Mouse (Mus musculus) embryo, embryonic 11.5 days (tissue): ENCODE results near the gene Cdhr4.

ENCODE experiments used
- DNase-seq: peaks from one replicate; pipeline ENCODE4 v3.0.0-alpha.2; 2012; ENCODE audit warnings: low read depth, low spot score

Cdhr4 gene

GRCm38 (mm10) chr9:107992197-107992596 lies at the start of gene Cdhr4:
TSS of gene Cdhr4 (plus strand) at chr9:107992497.
- no peak for DNase-seq

GRCm38 (mm10) chr9:107947241-107948194 lies 44.8 kb upstream of the Cdhr4 start:
- no peak for DNase-seq

GRCm38 (mm10) chr9:107949184-107949921 lies 42.9 kb upstream of the Cdhr4 start:
- DNase-seq, result no peak

- DNase-seq, result no peak
Observed at GRCm38 (mm10) chr9:107949922-107950235, 42.4 kb upstream of the Cdhr4 start, which contains the start of gene Traip. TSS of gene Traip (plus strand) at chr9:107950136.

- peak; percentile 85 for DNase-seq
Observed at GRCm38 (mm10) chr9:107950460-107951355, 41.6 kb upstream of the Cdhr4 start.

GRCm38 (mm10) chr9:107955613-107956289 lies 36.5 kb upstream of the Cdhr4 start:
- DNase-seq, result no peak

GRCm38 (mm10) chr9:107957141-107957540 lies 35.2 kb upstream of the Cdhr4 start:
- DNase-seq, result no peak

- DNase-seq, result no peak
Observed at GRCm38 (mm10) chr9:107959896-107960295, 32.4 kb upstream of the Cdhr4 start.

GRCm38 (mm10) chr9:107960928-107961327 lies 31.4 kb upstream of the Cdhr4 start:
- DNase-seq, result no peak

- DNase-seq, result no peak
Observed at GRCm38 (mm10) chr9:107961351-107961762, 30.9 kb upstream of the Cdhr4 start.

GRCm38 (mm10) chr9:107961881-107962280 lies 30.4 kb upstream of the Cdhr4 start:
- DNase-seq, result no peak

GRCm38 (mm10) chr9:107962916-107963315 lies 29.4 kb upstream of the Cdhr4 start:
- no peak for DNase-seq

GRCm38 (mm10) chr9:107963700-107964099 lies 28.6 kb upstream of the Cdhr4 start:
- peak; percentile 83 for DNase-seq

- DNase-seq, result no peak
Observed at GRCm38 (mm10) chr9:107964681-107965080, 27.6 kb upstream of the Cdhr4 start.

GRCm38 (mm10) chr9:107966676-107967075 lies 25.6 kb upstream of the Cdhr4 start:
- no peak for DNase-seq

- DNase-seq, result no peak
Observed at GRCm38 (mm10) chr9:107967437-107967836, 24.9 kb upstream of the Cdhr4 start.

GRCm38 (mm10) chr9:107968531-107968930 lies 23.8 kb upstream of the Cdhr4 start:
- DNase-seq, result no peak

GRCm38 (mm10) chr9:107970311-107970710 lies 22.0 kb upstream of the Cdhr4 start:
- DNase-seq, result no peak

GRCm38 (mm10) chr9:107971690-107972541 lies 20.4 kb upstream of the Cdhr4 start:
- DNase-seq, result no peak
